Mouse (Mus musculus) mesoderm, embryonic 11.5 days (tissue): ENCODE data around the gene Gm27021.

ENCODE experiments used
- DNase-seq: peaks from one replicate; pipeline ENCODE4 v3.0.0-alpha.2; 2012; ENCODE audit warnings: low read depth, low spot score

Gm27021 gene

GRCm38 (mm10) chr8:120602672-120603071 is 65.2 kb downstream of the Gm27021 start:
- peak; percentile 68 for DNase-seq

- peak; percentile 61 for DNase-seq
Observed at GRCm38 (mm10) chr8:120599504-120599903, 68.4 kb downstream of the Gm27021 start.

- DNase-seq, result peak; percentile 49
Observed at GRCm38 (mm10) chr8:120598579-120598978, 69.3 kb downstream of the Gm27021 start.

- peak; percentile 84 for DNase-seq
Observed at GRCm38 (mm10) chr8:120595963-120596362, 71.9 kb downstream of the Gm27021 start.

- no peak for DNase-seq
Observed at GRCm38 (mm10) chr8:120594571-120594970, 73.3 kb downstream of the Gm27021 start.

- no peak for DNase-seq
Observed at GRCm38 (mm10) chr8:120591587-120592292, 76.1 kb downstream of the Gm27021 start.

- no peak for DNase-seq
Observed at GRCm38 (mm10) chr8:120589921-120590320, 78.0 kb downstream of the Gm27021 start.

- DNase-seq, result peak; percentile 99
Observed at GRCm38 (mm10) chr8:120588908-120589771, 78.7 kb downstream of the Gm27021 start, which contains the start of gene Gins2. Gene Gins2, minus strand, starts transcription at chr8:120589304.

GRCm38 (mm10) chr8:120585521-120585920 is 82.4 kb downstream of the Gm27021 start:
- DNase-seq, result no peak

- DNase-seq, result no peak
Observed at GRCm38 (mm10) chr8:120581811-120582210, 86.1 kb downstream of the Gm27021 start.

GRCm38 (mm10) chr8:120581329-120581728 is 86.5 kb downstream of the Gm27021 start:
- DNase-seq, result no peak

- no peak for DNase-seq
Observed at GRCm38 (mm10) chr8:120580336-120581000, 87.4 kb downstream of the Gm27021 start.

- no peak for DNase-seq
Observed at GRCm38 (mm10) chr8:120577821-120578220, 90.1 kb downstream of the Gm27021 start.

GRCm38 (mm10) chr8:120575801-120576200 is 92.1 kb downstream of the Gm27021 start:
- peak; percentile 61 for DNase-seq

GRCm38 (mm10) chr8:120574941-120575340 is 92.9 kb downstream of the Gm27021 start:
- no peak for DNase-seq

GRCm38 (mm10) chr8:120573866-120574265 is 94.0 kb downstream of the Gm27021 start:
- DNase-seq, result no peak

GRCm38 (mm10) chr8:120572534-120572933 is 95.3 kb downstream of the Gm27021 start:
- no peak for DNase-seq

GRCm38 (mm10) chr8:120571561-120571960 is 96.3 kb downstream of the Gm27021 start:
- DNase-seq, result no peak

GRCm38 (mm10) chr8:120569939-120570715 is 97.8 kb downstream of the Gm27021 start:
- peak; percentile 78 for DNase-seq

- no peak for DNase-seq
Observed at GRCm38 (mm10) chr8:120569123-120569522, 98.8 kb downstream of the Gm27021 start.

GRCm38 (mm10) chr8:120568164-120568798 is 99.6 kb downstream of the Gm27021 start:
- DNase-seq, result no peak
